Mouse (Mus musculus) 3134 (cell line): ENCODE measurements around the gene Gm10053.

Experiments
- DNase-seq: peaks from one replicate; pipeline ENCODE4 v3.0.0-alpha.2; 2011; ENCODE audit warnings: low spot score; ENCODE audit not compliant: insufficient read length; ENCODE audit errors: extremely low read depth

Gene Gm10053

GRCm38 (mm10) chr19:24899578-24900544 lies 24.4 kb downstream of the Gm10053 start:
- DNase-seq, result no peak

- DNase-seq, result no peak
Measured at GRCm38 (mm10) chr19:24900581-24901220, 25.2 kb downstream of the Gm10053 start, which contains the start of gene Foxd4. TSS of gene Foxd4 (minus strand) at chr19:24901197.

GRCm38 (mm10) chr19:24901666-24902065 lies 26.2 kb downstream of the Gm10053 start:
- no peak for DNase-seq

GRCm38 (mm10) chr19:24902256-24902655 lies 26.8 kb downstream of the Gm10053 start:
- no peak for DNase-seq

- DNase-seq, result no peak
Measured at GRCm38 (mm10) chr19:24902821-24903220, 27.3 kb downstream of the Gm10053 start.

GRCm38 (mm10) chr19:24907655-24908054 lies 32.2 kb downstream of the Gm10053 start:
- DNase-seq, result no peak

GRCm38 (mm10) chr19:24908385-24909155 lies 33.1 kb downstream of the Gm10053 start:
- no peak for DNase-seq

- no peak for DNase-seq
Measured at GRCm38 (mm10) chr19:24920866-24921265, 45.4 kb downstream of the Gm10053 start.
